Mouse (Mus musculus) thymus, postnatal 14 days (tissue): ENCODE measurements around the gene Hlx.

Experiments
- DNase-seq: peaks from one replicate; pipeline ENCODE4 v3.0.0; 2021

Gene Hlx

GRCm38 (mm10) chr1:184731644-184732545 is 524 bp downstream of the Hlx start:
- DNase-seq = peak; percentile 44

GRCm38 (mm10) chr1:184731091-184731640 is 1.3 kb downstream of the Hlx start:
- no peak for DNase-seq

- DNase-seq = no peak
Measured at GRCm38 (mm10) chr1:184730453-184731013, 1.9 kb downstream of the Hlx start.

- DNase-seq = no peak
Measured at GRCm38 (mm10) chr1:184729357-184730140, 2.9 kb downstream of the Hlx start.

- DNase-seq = no peak
Measured at GRCm38 (mm10) chr1:184728561-184729115, 3.8 kb downstream of the Hlx start.

- DNase-seq = no peak
Measured at GRCm38 (mm10) chr1:184727401-184728265, 4.8 kb downstream of the Hlx start.

- DNase-seq = no peak
Measured at GRCm38 (mm10) chr1:184726576-184727300, 5.7 kb downstream of the Hlx start.

GRCm38 (mm10) chr1:184725318-184725790 is 7.1 kb downstream of the Hlx start:
- no peak for DNase-seq

- DNase-seq = no peak
Measured at GRCm38 (mm10) chr1:184724551-184725317, 7.7 kb downstream of the Hlx start.

GRCm38 (mm10) chr1:184723899-184724298 is 8.5 kb downstream of the Hlx start:
- DNase-seq = no peak

GRCm38 (mm10) chr1:184721121-184721520 is 11.3 kb downstream of the Hlx start:
- no peak for DNase-seq

- no peak for DNase-seq
Measured at GRCm38 (mm10) chr1:184720162-184721025, 12.0 kb downstream of the Hlx start.

GRCm38 (mm10) chr1:184718261-184719120 is 13.9 kb downstream of the Hlx start:
- DNase-seq = no peak

GRCm38 (mm10) chr1:184717691-184718200 is 14.7 kb downstream of the Hlx start:
- DNase-seq = no peak

- no peak for DNase-seq
Measured at GRCm38 (mm10) chr1:184717016-184717568, 15.3 kb downstream of the Hlx start.

- no peak for DNase-seq
Measured at GRCm38 (mm10) chr1:184716117-184716516, 16.3 kb downstream of the Hlx start.

GRCm38 (mm10) chr1:184715693-184716092 is 16.7 kb downstream of the Hlx start:
- DNase-seq = no peak

- no peak for DNase-seq
Measured at GRCm38 (mm10) chr1:184714515-184714914, 17.9 kb downstream of the Hlx start.
